Mouse (Mus musculus): Measurements from ENCODE around the gene Chst15. TPM values are rescaled to one million over a fixed set of nuclear protein-coding genes. Genes with fewer than 3 reads are reported as not detected.

The Chst15 gene
- polyA plus RNA-seq, 1 experiment from 2014 or later = 28.0 TPM

- peak overlapping the region; percentile 93 for H3K27ac ChIP-seq (replicated peaks)
- H3K9me3 ChIP-seq = no peaks in the 10 kb centered on the region
- peaks cover 12% of the 10 kb centered on the region; the same call in 1 of the 2 replicates for H3K36me3 ChIP-seq
- peaks cover 43% of the 10 kb centered on the region for H3K4me1 ChIP-seq
- no peak for ATAC-seq (ENCODE audit: low FRiP score, low read depth)
- 79% methylated on average over 10 of the region's 10 CpGs for WGBS
- no peak overlapping the region for H3K9ac ChIP-seq (replicated peaks)
- H3K4me2 ChIP-seq (replicated peaks) = no peak overlapping the region
- H3K27me3 ChIP-seq = no peaks in the 10 kb centered on the region
- H3K4me3 ChIP-seq = no peak overlapping the region
These were observed 67.4 kb downstream of the Chst15 start for GRCm38 (mm10) chr7:132249563-132250119.

GRCm38 (mm10) chr7:132247567-132247966, 69.5 kb downstream of the Chst15 start:
- peak; percentile 99 for ATAC-seq (ENCODE audit: low FRiP score, low read depth)
- Histone ChIP-seq H3K9ac (replicated peaks) (no peak overlapping the region), H3K27ac (replicated peaks) (peak overlapping the region; percentile 93), H3K27me3 (no peaks in the 10 kb centered on the region), H3K9me3 (no peaks in the 10 kb centered on the region), H3K36me3 (peaks cover 33% of the 10 kb centered on the region), H3K4me3 (no peak overlapping the region), H3K4me2 (replicated peaks) (0 out of 2 replicates have a peak overlapping the region, but pooled peaks have one; percentile 1), H3K4me1 (peaks cover 39% of the 10 kb centered on the region)
- WGBS = 4% methylated on average over 11 of the region's 11 CpGs

GRCm38 (mm10) chr7:132247091-132247490, 69.9 kb downstream of the Chst15 start:
- Histone ChIP-seq H3K4me1 (peaks cover 39% of the 10 kb centered on the region), H3K4me2 (replicated peaks) (0 out of 2 replicates have a peak overlapping the region, but pooled peaks have one; percentile 1), H3K36me3 (peaks cover 37% of the 10 kb centered on the region), H3K27ac (replicated peaks) (peak overlapping the region; percentile 93), H3K9ac (replicated peaks) (peak overlapping the region; percentile 26; the same call in 1 of the 2 replicates), H3K27me3 (no peaks in the 10 kb centered on the region), H3K9me3 (no peaks in the 10 kb centered on the region), H3K4me3 (no peak overlapping the region)
- 36% methylated on average over 5 of the region's 5 CpGs for WGBS
- ATAC-seq (ENCODE audit: low FRiP score, low read depth) = no peak; the same call in 1 of the 2 replicates

GRCm38 (mm10) chr7:132245730-132246129, 71.3 kb downstream of the Chst15 start:
- H3K36me3 ChIP-seq = peaks cover 50% of the 10 kb centered on the region
- no peak overlapping the region for H3K4me3 ChIP-seq
- H3K9me3 ChIP-seq = no peaks in the 10 kb centered on the region
- 90% methylated on average over 6 of the region's 6 CpGs for WGBS
- no peak overlapping the region for H3K4me2 ChIP-seq (replicated peaks)
- no peak for ATAC-seq (ENCODE audit: low FRiP score, low read depth)
- H3K27ac ChIP-seq (replicated peaks) = no peak overlapping the region
- H3K27me3 ChIP-seq = no peaks in the 10 kb centered on the region
- no peak overlapping the region for H3K9ac ChIP-seq (replicated peaks)
- peaks cover 39% of the 10 kb centered on the region for H3K4me1 ChIP-seq

GRCm38 (mm10) chr7:132244637-132245036, 72.4 kb downstream of the Chst15 start:
- Histone ChIP-seq H3K9me3 (no peaks in the 10 kb centered on the region), H3K27ac (replicated peaks) (no peak overlapping the region), H3K36me3 (peaks cover 53% of the 10 kb centered on the region), H3K4me1 (peaks cover 35% of the 10 kb centered on the region), H3K4me3 (no peak overlapping the region), H3K9ac (replicated peaks) (no peak overlapping the region), H3K4me2 (replicated peaks) (no peak overlapping the region), H3K27me3 (no peaks in the 10 kb centered on the region)
- ATAC-seq (ENCODE audit: low FRiP score, low read depth) = no peak
- 93% methylated on average over 14 of the region's 14 CpGs for WGBS

- Histone ChIP-seq H3K4me1 (peaks cover 22% of the 10 kb centered on the region), H3K9ac (replicated peaks) (no peak overlapping the region), H3K4me2 (replicated peaks) (no peak overlapping the region), H3K4me3 (no peak overlapping the region), H3K27ac (replicated peaks) (no peak overlapping the region), H3K36me3 (peaks cover 61% of the 10 kb centered on the region), H3K27me3 (no peaks in the 10 kb centered on the region), H3K9me3 (no peaks in the 10 kb centered on the region)
- ATAC-seq (ENCODE audit: low FRiP score, low read depth) = no peak
- WGBS = 87% methylated on average over 5 of the region's 5 CpGs
These were observed 73.8 kb downstream of the Chst15 start for GRCm38 (mm10) chr7:132243225-132243624.

- Histone ChIP-seq H3K4me2 (replicated peaks) (no peak overlapping the region), H3K9ac (replicated peaks) (no peak overlapping the region), H3K4me1 (peaks cover 17% of the 10 kb centered on the region), H3K9me3 (no peaks in the 10 kb centered on the region), H3K27ac (replicated peaks) (no peak overlapping the region), H3K4me3 (no peak overlapping the region), H3K27me3 (no peaks in the 10 kb centered on the region), H3K36me3 (peaks cover 66% of the 10 kb centered on the region)
- no peak for ATAC-seq (ENCODE audit: low FRiP score, low read depth)
- 43% methylated on average over 4 of the region's 4 CpGs for WGBS
These were observed 74.3 kb downstream of the Chst15 start for GRCm38 (mm10) chr7:132242617-132243141.

- Histone ChIP-seq H3K27ac (replicated peaks) (no peak overlapping the region), H3K9ac (replicated peaks) (no peak overlapping the region), H3K4me2 (replicated peaks) (no peak overlapping the region), H3K36me3 (peaks cover 70% of the 10 kb centered on the region), H3K4me1 (0 out of 2 replicates have a peak, but pooled peaks cover 3% of the 10 kb centered on the region), H3K4me3 (no peak overlapping the region), H3K9me3 (no peaks in the 10 kb centered on the region), H3K27me3 (no peaks in the 10 kb centered on the region)
- WGBS = 95% methylated on average over 3 of the region's 3 CpGs
- ATAC-seq (ENCODE audit: low FRiP score, low read depth) = no peak
These were observed 78.1 kb downstream of the Chst15 start for GRCm38 (mm10) chr7:132238921-132239320.

GRCm38 (mm10) chr7:132237191-132237590, 79.8 kb downstream of the Chst15 start:
- H3K9ac ChIP-seq (replicated peaks) = no peak overlapping the region
- H3K4me1 ChIP-seq = 0 out of 2 replicates have a peak, but pooled peaks cover 3% of the 10 kb centered on the region
- no peak overlapping the region for H3K4me3 ChIP-seq
- 87% methylated on average over 4 of the region's 4 CpGs for WGBS
- no peak for ATAC-seq (ENCODE audit: low FRiP score, low read depth)
- no peak overlapping the region for H3K4me2 ChIP-seq (replicated peaks)
- no peaks in the 10 kb centered on the region for H3K27me3 ChIP-seq
- peaks cover 54% of the 10 kb centered on the region for H3K36me3 ChIP-seq
- H3K27ac ChIP-seq (replicated peaks) = no peak overlapping the region
- H3K9me3 ChIP-seq = no peaks in the 10 kb centered on the region

- no peak overlapping the region for H3K9ac ChIP-seq (replicated peaks)
- no peak overlapping the region for H3K4me2 ChIP-seq (replicated peaks)
- H3K4me1 ChIP-seq = 0 out of 2 replicates have a peak, but pooled peaks cover 3% of the 10 kb centered on the region
- peaks cover 50% of the 10 kb centered on the region for H3K36me3 ChIP-seq
- H3K27me3 ChIP-seq = no peaks in the 10 kb centered on the region
- no peak overlapping the region for H3K27ac ChIP-seq (replicated peaks)
- no peaks in the 10 kb centered on the region for H3K9me3 ChIP-seq
- WGBS = 85% methylated on average over 8 of the region's 8 CpGs
- no peak for ATAC-seq (ENCODE audit: low FRiP score, low read depth)
- no peak overlapping the region for H3K4me3 ChIP-seq
These were observed 80.2 kb downstream of the Chst15 start for GRCm38 (mm10) chr7:132236789-132237188.

- Histone ChIP-seq H3K4me3 (no peak overlapping the region), H3K4me2 (replicated peaks) (no peak overlapping the region), H3K4me1 (peaks cover 4% of the 10 kb centered on the region; the same call in 1 of the 2 replicates), H3K36me3 (peaks cover 35% of the 10 kb centered on the region), H3K27ac (replicated peaks) (no peak overlapping the region), H3K9ac (replicated peaks) (no peak overlapping the region), H3K9me3 (no peaks in the 10 kb centered on the region), H3K27me3 (no peaks in the 10 kb centered on the region)
- ATAC-seq (ENCODE audit: low FRiP score, low read depth) = no peak
- WGBS = 40% methylated on average over 3 of the region's 3 CpGs
These were observed 82.8 kb downstream of the Chst15 start for GRCm38 (mm10) chr7:132234250-132234649.

- no peaks in the 10 kb centered on the region for H3K9me3 ChIP-seq
- no peaks in the 10 kb centered on the region for H3K27me3 ChIP-seq
- H3K36me3 ChIP-seq = peaks cover 32% of the 10 kb centered on the region
- no peak overlapping the region for H3K27ac ChIP-seq (replicated peaks)
- ATAC-seq (ENCODE audit: low FRiP score, low read depth) = no peak
- no peak overlapping the region for H3K9ac ChIP-seq (replicated peaks)
- WGBS = 89% methylated on average over 4 of the region's 4 CpGs
- no peak overlapping the region for H3K4me2 ChIP-seq (replicated peaks)
- no peak overlapping the region for H3K4me3 ChIP-seq
- H3K4me1 ChIP-seq = peaks cover 6% of the 10 kb centered on the region; the same call in 1 of the 2 replicates
These were observed 83.3 kb downstream of the Chst15 start for GRCm38 (mm10) chr7:132233732-132234131.

Data from midbrain, embryonic 12.5 days (tissue).